Mouse (Mus musculus) cerebellum, adult 11-12 months (tissue): ENCODE results near the gene Rpsa.

Experiments
- DNase-seq: peaks from one replicate; pipeline ENCODE4 v3.0.0; 2022

The Rpsa gene

GRCm38 (mm10) chr9:120174436-120175137 lies 47.1 kb downstream of the Rpsa start:
- DNase-seq: no peak

DNA sequence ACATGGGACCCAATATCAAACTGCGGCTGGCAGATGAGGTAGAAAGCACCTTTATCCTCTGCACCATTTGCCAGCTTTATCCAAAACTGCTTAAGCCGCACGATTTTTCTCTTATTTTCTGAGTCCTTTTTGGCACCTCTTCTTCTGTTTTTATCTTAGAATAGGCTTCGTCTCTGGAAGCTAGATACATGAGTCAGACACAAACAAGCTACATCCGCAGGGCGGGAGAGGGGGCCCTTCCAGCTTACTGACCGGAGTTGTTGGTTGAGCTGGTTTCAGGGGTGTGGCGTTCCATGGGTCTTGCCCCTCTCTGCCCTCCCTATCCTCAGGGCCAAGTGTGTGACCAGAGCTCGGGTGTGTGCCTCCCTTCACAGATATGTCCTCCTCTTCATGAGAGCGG lies 51.3 kb downstream of the Rpsa start:
- no peak for DNase-seq
